Mouse (Mus musculus) MEL (cell line): Measurements from ENCODE around the gene Nupl2. TPM values are rescaled to one million over a fixed set of nuclear protein-coding genes. Genes with fewer than 3 reads are reported as not detected.

Source experiments
- DNase-seq: peaks from one replicate; pipeline ENCODE4 v3.0.0; 2011; ENCODE audit warnings: low read depth, low spot score
- H3K27ac ChIP-seq: 2 replicates; pipeline ENCODE4 v1.5.1; 2012; ENCODE audit warnings: low read depth, mild to moderate bottlenecking, control low read depth, low read length, moderate library complexity; ENCODE audit not compliant: control insufficient read depth
- H3K27me3 ChIP-seq, 2 experiments: fragments of 150-350 bp in 1 of 2; sonication (generic) in 1 of 2; 2 replicates each; pipeline ENCODE4 v1.6.1; 2012; ENCODE audit warnings: low read length in 2 of 2, mild to moderate bottlenecking in 2 of 2, improper control_type of control experiment in 1 of 2, moderate library complexity in 1 of 2; ENCODE audit not compliant: insufficient read depth in 2 of 2, control insufficient read depth in 1 of 2
- H3K36me3 ChIP-seq, 2 experiments: 2 replicates each; pipeline ENCODE4 v1.6.1; 2012 to 2014; ENCODE audit warnings: low read length in 2 of 2, improper control_type of control experiment in 1 of 2, inconsistent platforms in 1 of 2, mild to moderate bottlenecking in 1 of 2; ENCODE audit not compliant: insufficient read depth in 2 of 2, control insufficient read depth in 1 of 2
- H3K4me1 ChIP-seq, 2 experiments: fragments of 150-350 bp in 1 of 2; sonication (generic) in 1 of 2; 2 replicates each; pipeline ENCODE4 v1.6.1; 2012; ENCODE audit warnings: low read length in 2 of 2, improper control_type of control experiment in 1 of 2, mild to moderate bottlenecking in 1 of 2; ENCODE audit not compliant: insufficient read depth in 2 of 2, control insufficient read depth in 1 of 2
- H3K4me3 ChIP-seq, 2 experiments: fragments of 150-350 bp in 1 of 2; sonication (generic) in 1 of 2; 2 replicates each; pipeline ENCODE4 v1.5.1; 2012; ENCODE audit warnings: low read depth in 2 of 2, low read length in 2 of 2, mild to moderate bottlenecking in 2 of 2, moderate library complexity in 2 of 2, control low read depth in 1 of 2, improper control_type of control experiment in 1 of 2; ENCODE audit not compliant: control insufficient read depth in 1 of 2, insufficient read depth in 1 of 2
- H3K79me2 ChIP-seq: 2 replicates; pipeline ENCODE4 v1.6.1; 2012; ENCODE audit warnings: mild to moderate bottlenecking, low read length, moderate library complexity; ENCODE audit not compliant: control insufficient read depth, poor library complexity, insufficient read depth
- H3K9ac ChIP-seq: 2 replicates; pipeline ENCODE4 v1.6.1; 2012; ENCODE audit warnings: low read depth, mild to moderate bottlenecking, control low read depth, low read length, moderate library complexity; ENCODE audit not compliant: control insufficient read depth, poor library complexity, severe bottlenecking
- H3K9me3 ChIP-seq: fragments of 150-350 bp; sonication (generic); replicated peaks from 2 replicates; pipeline ENCODE4 v1.6.1; 2012; ENCODE audit warnings: mild to moderate bottlenecking, low read length, improper control_type of control experiment, moderate library complexity; ENCODE audit not compliant: insufficient read depth
- BHLHE40 ChIP-seq: IDR thresholded peaks from 2 replicates; pipeline ENCODE4 v1.6.1; 2012; ENCODE audit warnings: low read depth, mild to moderate bottlenecking, inconsistent platforms, low read length, improper control_type of control experiment, borderline replicate concordance
- CTCF ChIP-seq, 3 experiments: IDR thresholded peaks in 2 of 3; conservative IDR thresholded peaks in 1 of 3; 2 replicates each; pipeline ENCODE4 v1.5.1; 2011 to 2012; ENCODE audit warnings: low read length in 3 of 3, low read depth in 2 of 3, mild to moderate bottlenecking in 2 of 3, improper control_type of control experiment in 1 of 3, inconsistent platforms in 1 of 3, mixed read lengths in 1 of 3, moderate library complexity in 1 of 3; ENCODE audit not compliant: control insufficient read depth in 1 of 3, insufficient read depth in 1 of 3, poor library complexity in 1 of 3, severe bottlenecking in 1 of 3
- ELF1 ChIP-seq: IDR thresholded peaks from 2 replicates; pipeline ENCODE4 v1.6.1; 2014; ENCODE audit warnings: low read depth, mild to moderate bottlenecking, inconsistent platforms, low read length, improper control_type of control experiment, moderate library complexity
- EP300 ChIP-seq, 2 experiments: IDR thresholded peaks; 2 replicates each; pipeline ENCODE4 v1.6.1; 2011; ENCODE audit warnings: improper control_type of control experiment in 2 of 2, low read length in 2 of 2, low read depth in 1 of 2, mild to moderate bottlenecking in 1 of 2
- GATA1 ChIP-seq: IDR thresholded peaks from 2 replicates; pipeline ENCODE4 v1.6.1; 2011; ENCODE audit warnings: low read depth, low read length, improper control_type of control experiment
- HCFC1 ChIP-seq: IDR thresholded peaks from 2 replicates; pipeline ENCODE4 v1.6.1; 2012; ENCODE audit warnings: low read depth, mild to moderate bottlenecking, inconsistent platforms, low read length, improper control_type of control experiment, moderate library complexity
- JUND ChIP-seq: IDR thresholded peaks from 2 replicates; pipeline ENCODE4 v1.6.1; 2011; ENCODE audit warnings: low read depth, mild to moderate bottlenecking, improper control_type of control experiment, low read length
- MAX ChIP-seq: IDR thresholded peaks from 2 replicates; pipeline ENCODE4 v1.6.1; 2011; ENCODE audit warnings: low read length, improper control_type of control experiment
- MAZ ChIP-seq: IDR thresholded peaks from 2 replicates; pipeline ENCODE4 v1.6.1; 2012; ENCODE audit warnings: low read depth, mild to moderate bottlenecking, inconsistent platforms, low read length, improper control_type of control experiment
- MXI1 ChIP-seq: IDR thresholded peaks from 2 replicates; pipeline ENCODE4 v1.6.1; 2011; ENCODE audit warnings: mild to moderate bottlenecking, low read depth, low read length, improper control_type of control experiment
- NELFE ChIP-seq: IDR thresholded peaks from 2 replicates; pipeline ENCODE4 v1.6.1; 2011; ENCODE audit warnings: low read depth, low read length, improper control_type of control experiment
- NRF1 ChIP-seq: IDR thresholded peaks from 2 replicates; pipeline ENCODE4 v1.6.1; 2014; ENCODE audit warnings: low read depth, mild to moderate bottlenecking, inconsistent platforms, low read length, improper control_type of control experiment, moderate library complexity; ENCODE audit not compliant: poor library complexity, insufficient read depth, severe bottlenecking
- POLR2A ChIP-seq, 2 experiments: IDR thresholded peaks; 2 replicates each; pipeline ENCODE4 v1.6.1; 2011 to 2012; ENCODE audit warnings: low read length in 2 of 2, mild to moderate bottlenecking in 2 of 2, control low read depth in 1 of 2, improper control_type of control experiment in 1 of 2, low read depth in 1 of 2, moderate library complexity in 1 of 2; ENCODE audit not compliant: control insufficient read depth in 1 of 2, insufficient read depth in 1 of 2, poor library complexity in 1 of 2
- POLR2AphosphoS5 ChIP-seq: IDR thresholded peaks from 2 replicates; pipeline ENCODE4 v1.6.1; 2012; ENCODE audit warnings: low read depth, borderline replicate concordance, mild to moderate bottlenecking, inconsistent platforms, low read length, moderate library complexity, mixed read lengths
- RAD21 ChIP-seq: IDR thresholded peaks from 2 replicates; pipeline ENCODE4 v1.6.1; 2011; ENCODE audit warnings: mild to moderate bottlenecking, low read depth, low read length, improper control_type of control experiment
- RCOR1 ChIP-seq: IDR thresholded peaks from 2 replicates; pipeline ENCODE4 v1.6.1; 2012; ENCODE audit warnings: low read depth, mild to moderate bottlenecking, inconsistent platforms, low read length, improper control_type of control experiment
- SIN3A ChIP-seq: IDR thresholded peaks from 2 replicates; pipeline ENCODE4 v1.6.1; 2012; ENCODE audit warnings: low read length, improper control_type of control experiment, inconsistent platforms
- SMC3 ChIP-seq: IDR thresholded peaks from 2 replicates; pipeline ENCODE4 v1.6.1; 2011; ENCODE audit warnings: low read depth, low read length, improper control_type of control experiment
- TAL1 ChIP-seq: IDR thresholded peaks from 2 replicates; pipeline ENCODE4 v1.6.1; 2012; ENCODE audit warnings: mild to moderate bottlenecking, inconsistent platforms, low read length, moderate library complexity, mixed read lengths
- UBTF ChIP-seq: IDR thresholded peaks from 2 replicates; pipeline ENCODE4 v1.6.1; 2012; ENCODE audit warnings: low read depth, mild to moderate bottlenecking, inconsistent platforms, low read length, improper control_type of control experiment, moderate library complexity, borderline replicate concordance; ENCODE audit not compliant: insufficient read depth
- USF1 ChIP-seq: IDR thresholded peaks from 2 replicates; pipeline ENCODE4 v1.6.1; 2014; ENCODE audit warnings: low read depth, mild to moderate bottlenecking, inconsistent platforms, low read length, improper control_type of control experiment, moderate library complexity
- USF2 ChIP-seq, 2 experiments: IDR thresholded peaks; 2 replicates each; pipeline ENCODE4 v1.6.1; 2011 to 2012; ENCODE audit warnings: improper control_type of control experiment in 2 of 2, low read length in 2 of 2, borderline replicate concordance in 1 of 2, inconsistent platforms in 1 of 2, low read depth in 1 of 2, mild to moderate bottlenecking in 1 of 2; ENCODE audit not compliant: insufficient read depth in 1 of 2
- ZC3H11A ChIP-seq: IDR thresholded peaks from 2 replicates; pipeline ENCODE4 v1.6.1; 2012; ENCODE audit warnings: low read depth, mild to moderate bottlenecking, inconsistent platforms, low read length, improper control_type of control experiment
- ZMIZ1 ChIP-seq: IDR thresholded peaks from 2 replicates; pipeline ENCODE4 v1.6.1; 2012; ENCODE audit warnings: low read depth, mild to moderate bottlenecking, inconsistent platforms, low read length, improper control_type of control experiment, moderate library complexity
- ZNF384 ChIP-seq: IDR thresholded peaks from 2 replicates; pipeline ENCODE4 v1.6.1; 2012; ENCODE audit warnings: low read depth, mild to moderate bottlenecking, inconsistent platforms, low read length, improper control_type of control experiment
- polyA plus RNA-seq, 2 experiments: library from polyadenylated mRNA; stranded (reverse) in 1 of 2; unstranded in 1 of 2; fragments of >175 nt in 1 of 2; fragments of >200 nt in 1 of 2; gene quantifications; 2 replicates each; pipeline versions ENCODE4 v1.2.1 to v1.2.4; 2012; ENCODE audit warnings: low replicate concordance in 2 of 2, low read depth in 1 of 2; ENCODE audit not compliant: insufficient read length in 2 of 2, insufficient read depth in 1 of 2, missing spikeins in 1 of 2
- total RNA-seq: library from RNA; depleted of rRNA; stranded (reverse); fragments of 300-350 nt; gene quantifications from 2 replicates; pipeline ENCODE4 v1.2.3, GENCODE M21; 2012

Nupl2 gene
- total and polyA plus RNA-seq, 3 experiments = 13.8 to 121 (median 23.1) TPM

- TF ChIP-seq USF2 (IDR thresholded peaks at IDR 0.05; ENCODE audit: borderline replicate concordance in 1 of 2, insufficient read depth in 1 of 2, low read depth in 1 of 2, low read length in 2 of 2) (no peak), RCOR1 (no peak), BHLHE40 (no peak), MXI1 (no peak), ZNF384 (no peak), EP300 (IDR thresholded peaks at IDR 0.05; ENCODE audit: low read depth in 1 of 2, low read length in 2 of 2) (no peak), HCFC1 (no peak), NRF1 (no peak), JUND (no peak), SMC3 (no peak), UBTF (no peak), ELF1 (no peak)
- Histone ChIP-seq H3K9me3 (no peaks in the 10 kb centered on the region), H3K79me2 (no peaks in the 10 kb centered on the region)
Measured at GRCm38 (mm10) chr5:24181514-24182295, 16.9 kb downstream of the Nupl2 start.

DNA sequence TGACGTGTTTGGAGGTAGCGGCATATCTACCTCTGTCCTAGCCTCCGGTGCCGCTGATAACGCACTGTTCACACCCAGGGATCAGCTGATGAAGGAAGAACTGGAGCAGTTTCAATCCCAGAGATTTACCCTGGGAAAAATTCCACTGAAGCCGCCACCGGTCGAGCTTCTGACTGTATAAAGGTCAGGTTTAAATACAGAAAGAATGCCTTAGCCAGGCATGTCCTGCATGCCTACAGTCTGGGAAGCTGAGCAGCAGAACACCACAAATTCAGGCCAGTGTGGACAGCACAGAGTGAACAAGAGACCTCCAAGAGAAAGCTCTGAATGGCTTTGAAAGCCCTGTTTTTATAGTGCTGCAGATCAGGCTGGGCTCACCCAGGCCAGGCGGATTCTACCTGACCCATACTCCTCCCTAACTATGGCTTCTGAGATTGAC lies 17.6 kb downstream of the Nupl2 start:
- Histone ChIP-seq H3K27me3 (no peaks in the 10 kb centered on the region), H3K9me3 (no peaks in the 10 kb centered on the region), H3K79me2 (no peaks in the 10 kb centered on the region)
- TF ChIP-seq ZC3H11A = no peak
- no peak for TF ChIP-seq USF1
- no peak for TF ChIP-seq ZMIZ1
- no peak for TF ChIP-seq TAL1
- no peak for TF ChIP-seq CTCF (IDR thresholded peaks at IDR 0.05 in 2 of 3, conservative IDR thresholded peaks at IDR 0.05 in 1 of 3; ENCODE audit: control insufficient read depth in 1 of 3, insufficient read depth in 1 of 3, low read depth in 2 of 3, low read length in 3 of 3, poor library complexity in 1 of 3, severe bottlenecking in 1 of 3)
- no peak for TF ChIP-seq EP300 (IDR thresholded peaks at IDR 0.05; ENCODE audit: low read depth in 1 of 2, low read length in 2 of 2)
- TF ChIP-seq GATA1 = no peak
- no peak for TF ChIP-seq POLR2AphosphoS5
- TF ChIP-seq NELFE = no peak
- TF ChIP-seq MAX = no peak
- no peak for TF ChIP-seq RAD21
- TF ChIP-seq ZNF384 = no peak
- TF ChIP-seq NRF1 = no peak
- no peak for TF ChIP-seq MAZ
- TF ChIP-seq HCFC1 = no peak
- TF ChIP-seq ELF1 = no peak
- TF ChIP-seq SIN3A = no peak
- no peak for TF ChIP-seq POLR2A (IDR thresholded peaks at IDR 0.05; ENCODE audit: control insufficient read depth in 1 of 2, insufficient read depth in 1 of 2, low read depth in 1 of 2, low read length in 2 of 2, poor library complexity in 1 of 2)
- no peak for TF ChIP-seq SMC3
- TF ChIP-seq, all 39 proteins: peak for 0
- Histone ChIP-seq H3K4me3 (no peak overlapping the region), H3K36me3 (peaks cover 0 to 4% of the 10 kb centered on the region in 2 experiments; a peak in 1 of 4 replicates), H3K27ac (no peak overlapping the region), H3K9ac (no peak overlapping the region), H3K4me1 (no peaks in the 10 kb centered on the region)
- no peak for DNase-seq

More at GRCm38 (mm10) chr5:24181514-24182295, 16.9 kb downstream of the Nupl2 start:
- Histone ChIP-seq H3K4me1 (no peaks in the 10 kb centered on the region), H3K9ac (no peak overlapping the region), H3K27me3 (no peaks in the 10 kb centered on the region), H3K4me3 (no peak overlapping the region), H3K36me3 (peaks cover 0 to 4% of the 10 kb centered on the region in 2 experiments; a peak in 1 of 4 replicates), H3K27ac (no peak overlapping the region)
- no peak for DNase-seq
